Mouse (Mus musculus) forebrain, embryonic 16.5 days (tissue): Measurements from ENCODE around the gene Kat5. TPM values are rescaled to one million over a fixed set of nuclear protein-coding genes. Genes with fewer than 3 reads are reported as not detected.

ENCODE experiments used
- ATAC-seq: fragments of 200-750 bp; cut with Nextera tagmentation; 2 replicates; pipeline ENCODE4 v1.8.0; 2017; ENCODE audit warnings: mild to moderate bottlenecking, moderate library complexity
- H3K27ac ChIP-seq: fragments of 300-500 bp; sonication (generic); 2 replicates; pipeline ENCODE4 v1.5.1; 2014; ENCODE audit warnings: low read length, control low read depth
- H3K27me3 ChIP-seq: fragments of 300-500 bp; sonication (generic); replicated peaks from 2 replicates; pipeline ENCODE4 v1.6.1; 2014; ENCODE audit warnings: low read length; ENCODE audit not compliant: control insufficient read depth, insufficient read depth
- H3K36me3 ChIP-seq: fragments of 300-500 bp; sonication (generic); 2 replicates; pipeline ENCODE4 v1.6.1; 2014; ENCODE audit not compliant: control insufficient read depth, insufficient read depth
- H3K4me1 ChIP-seq: fragments of 300-500 bp; sonication (generic); replicated peaks from 2 replicates; pipeline ENCODE4 v1.6.1; 2014; ENCODE audit warnings: low read length; ENCODE audit not compliant: control insufficient read depth, insufficient read depth
- H3K4me2 ChIP-seq: fragments of 300-500 bp; sonication (generic); 2 replicates; pipeline ENCODE4 v1.6.1; 2014; ENCODE audit warnings: mild to moderate bottlenecking, low read length, control low read depth
- H3K4me3 ChIP-seq: fragments of 300-500 bp; sonication (generic); replicated peaks from 2 replicates; pipeline ENCODE4 v1.5.1; 2014; ENCODE audit warnings: mild to moderate bottlenecking, low read length, control low read depth
- H3K9ac ChIP-seq: fragments of 300-500 bp; sonication (generic); replicated peaks from 2 replicates; pipeline ENCODE4 v1.6.1; 2014; ENCODE audit warnings: low read depth, low read length, control low read depth
- H3K9me3 ChIP-seq: fragments of 300-500 bp; sonication (generic); 2 replicates; pipeline ENCODE4 v1.6.1; 2016; ENCODE audit warnings: low read length; ENCODE audit not compliant: control insufficient read depth
- WGBS: fragments of 180-500 bp; shearing (Covaris S2); extraction: QIAGEN DNeasy Blood & Tissue Kit; methylation state at CpG from one replicate; pipeline ENCODE4 v1.1.7; 2014; 5-methylcytosine and 5-hydroxymethylcytosine counted together
- polyA plus RNA-seq: library from polyadenylated mRNA; unstranded; fragments of >200 nt; fragmentation: Nextera tagmentation; extraction: Ambion mirVana; gene quantifications from 2 replicates; pipeline ENCODE4 v1.2.1, GENCODE M21; 2015

The Kat5 gene
- polyA plus RNA-seq, 1 experiment from 2014 or later, result 76.8 TPM

- no peak overlapping the region for H3K4me3 ChIP-seq
- H3K36me3 ChIP-seq, result no peaks in the 10 kb centered on the region
- no peak overlapping the region for H3K9ac ChIP-seq
- H3K4me2 ChIP-seq, result no peak overlapping the region
- H3K27ac ChIP-seq, result no peak overlapping the region
- H3K4me1 ChIP-seq, result peaks cover 12% of the 10 kb centered on the region
- no peaks in the 10 kb centered on the region for H3K9me3 ChIP-seq
- 16% methylated on average over 8 of the region's 8 CpGs for WGBS
- H3K27me3 ChIP-seq, result peaks cover 62% of the 10 kb centered on the region
- ATAC-seq, result no peak
Observed at GRCm38 (mm10) chr19:5559229-5559628, 50.8 kb downstream of the Kat5 start.

- Histone ChIP-seq H3K36me3 (no peaks in the 10 kb centered on the region), H3K4me2 (no peak overlapping the region), H3K27ac (no peak overlapping the region), H3K27me3 (peaks cover 60% of the 10 kb centered on the region), H3K4me1 (peaks cover 12% of the 10 kb centered on the region), H3K9ac (no peak overlapping the region), H3K9me3 (no peaks in the 10 kb centered on the region), H3K4me3 (no peak overlapping the region)
- ATAC-seq, result no peak
- WGBS, result 56% methylated on average over 8 of the region's 8 CpGs
Observed at GRCm38 (mm10) chr19:5558770-5559169, 51.3 kb downstream of the Kat5 start.

GRCm38 (mm10) chr19:5558169-5558568 is 51.9 kb downstream of the Kat5 start:
- H3K4me1 ChIP-seq, result peaks cover 12% of the 10 kb centered on the region
- H3K27me3 ChIP-seq, result peaks cover 58% of the 10 kb centered on the region
- 42% methylated on average over 7 of the region's 7 CpGs for WGBS
- no peaks in the 10 kb centered on the region for H3K9me3 ChIP-seq
- H3K4me2 ChIP-seq, result no peak overlapping the region
- no peak overlapping the region for H3K4me3 ChIP-seq
- H3K36me3 ChIP-seq, result no peaks in the 10 kb centered on the region
- no peak for ATAC-seq
- no peak overlapping the region for H3K27ac ChIP-seq
- H3K9ac ChIP-seq, result no peak overlapping the region

- no peak overlapping the region for H3K27ac ChIP-seq
- WGBS, result 78% methylated on average over 14 of the region's 14 CpGs
Observed at GRCm38 (mm10) chr19:5554212-5554611, 55.8 kb downstream of the Kat5 start.

GRCm38 (mm10) chr19:5553802-5554201 is 56.2 kb downstream of the Kat5 start:
- 56% methylated on average over 8 of the region's 8 CpGs for WGBS
- H3K36me3 ChIP-seq, result no peaks in the 10 kb centered on the region

More at GRCm38 (mm10) chr19:5554212-5554611, 55.8 kb downstream of the Kat5 start:
- no peak overlapping the region for H3K4me3 ChIP-seq
- no peaks in the 10 kb centered on the region for H3K9me3 ChIP-seq
- H3K9ac ChIP-seq, result no peak overlapping the region
- H3K27me3 ChIP-seq, result peaks cover 21% of the 10 kb centered on the region
- no peak overlapping the region for H3K4me2 ChIP-seq
- ATAC-seq, result no peak
- no peaks in the 10 kb centered on the region for H3K36me3 ChIP-seq
- H3K4me1 ChIP-seq, result no peaks in the 10 kb centered on the region

More at GRCm38 (mm10) chr19:5553802-5554201, 56.2 kb downstream of the Kat5 start:
- Histone ChIP-seq H3K9me3 (no peaks in the 10 kb centered on the region), H3K4me3 (no peak overlapping the region), H3K27ac (no peak overlapping the region), H3K4me2 (no peak overlapping the region), H3K27me3 (peaks cover 17% of the 10 kb centered on the region), H3K9ac (no peak overlapping the region), H3K4me1 (no peaks in the 10 kb centered on the region)
- ATAC-seq, result no peak

Other genes starting within 250 kb of the Kat5 start
- gene Eif1ad, start 243.5 kb downstream of the Kat5 start, polyA plus RNA-seq, result 43.3 and 49.9 TPM in 2 replicates
- gene Banf1, start 243.1 kb downstream of the Kat5 start, polyA plus RNA-seq, result 378 and 389 TPM in 2 replicates
- gene Sart1, start 221.5 kb downstream of the Kat5 start, polyA plus RNA-seq, result 74.4 and 75.1 TPM in 2 replicates
- not detected in 2 replicates for gene Tsga10ip, start 207.7 kb downstream of the Kat5 start, polyA plus RNA-seq
- 283 and 294 TPM in 2 replicates for gene Drap1, start 185.3 kb downstream of the Kat5 start, polyA plus RNA-seq
- gene AI837181, start 185.1 kb downstream of the Kat5 start, polyA plus RNA-seq, result 61.1 and 62.9 TPM in 2 replicates
- not detected in 2 replicates for gene Fosl1, start 162.7 kb downstream of the Kat5 start, polyA plus RNA-seq
- 8.6 and 8.8 TPM in 2 replicates for gene Ccdc85b, start 152.3 kb downstream of the Kat5 start, polyA plus RNA-seq
- 165 and 185 TPM in 2 replicates for gene Fibp, start 149.6 kb downstream of the Kat5 start, polyA plus RNA-seq
- 5.7 and 6.3 TPM in 2 replicates for gene Ctsw, start 141.7 kb downstream of the Kat5 start, polyA plus RNA-seq
- 30.2 and 39.1 TPM in 2 replicates for gene Efemp2, start 136.3 kb downstream of the Kat5 start, polyA plus RNA-seq
- 56.0 and 60.5 TPM in 2 replicates for gene Mus81, start 121.8 kb downstream of the Kat5 start, polyA plus RNA-seq
- gene Cfl1, start 119.8 kb downstream of the Kat5 start, polyA plus RNA-seq, result 3,630 and 3,701 TPM in 2 replicates
- 0.32 and 0.70 TPM in 2 replicates for gene 1700020D05Rik, start 106.5 kb downstream of the Kat5 start, polyA plus RNA-seq
- 76.1 and 87.8 TPM in 2 replicates for gene Snx32, start 99.7 kb downstream of the Kat5 start, polyA plus RNA-seq
- 0.08 and 0.09 TPM in 2 replicates for gene Ovol1, start 49.6 kb downstream of the Kat5 start, polyA plus RNA-seq
- 1.9 and 2.0 TPM in 2 replicates for gene Ap5b1, start 42.2 kb downstream of the Kat5 start, polyA plus RNA-seq
- gene Rnaseh2c, start 8.4 kb downstream of the Kat5 start, polyA plus RNA-seq, result 81.0 and 86.7 TPM in 2 replicates
- gene Rela, start 27.2 kb upstream of the Kat5 start, polyA plus RNA-seq, result 37.0 and 41.6 TPM in 2 replicates
- gene Sipa1, start 53.5 kb upstream of the Kat5 start, polyA plus RNA-seq, result 14.3 and 15.1 TPM in 2 replicates
- gene Map3k11, start 78.5 kb upstream of the Kat5 start, polyA plus RNA-seq, result 10.0 and 10.7 TPM in 2 replicates
- gene Pcnx3, start 78.7 kb upstream of the Kat5 start, polyA plus RNA-seq, result 24.1 and 28.7 TPM in 2 replicates
- gene Kcnk7, start 94.1 kb upstream of the Kat5 start, polyA plus RNA-seq, result 0.24 and 0.48 TPM in 2 replicates
- gene Ehbp1l1, start 116.1 kb upstream of the Kat5 start, polyA plus RNA-seq, result 12.0 and 20.0 TPM in 2 replicates
- 170 and 177 TPM in 2 replicates for gene Fam89b, start 119.4 kb upstream of the Kat5 start, polyA plus RNA-seq
- 11.4 and 11.6 TPM in 2 replicates for gene Ltbp3, start 130.7 kb upstream of the Kat5 start, polyA plus RNA-seq
- gene Scyl1, start 161.2 kb upstream of the Kat5 start, polyA plus RNA-seq, result 66.2 and 79.4 TPM in 2 replicates